Mouse (Mus musculus): ENCODE results near the gene Fam120b.
"Not testable (repeated sequence)": the region's sequence is repeated elsewhere in the genome, so short reads cannot be mapped to it uniquely, and the experiment has no call there.

Fam120b gene

DNA sequence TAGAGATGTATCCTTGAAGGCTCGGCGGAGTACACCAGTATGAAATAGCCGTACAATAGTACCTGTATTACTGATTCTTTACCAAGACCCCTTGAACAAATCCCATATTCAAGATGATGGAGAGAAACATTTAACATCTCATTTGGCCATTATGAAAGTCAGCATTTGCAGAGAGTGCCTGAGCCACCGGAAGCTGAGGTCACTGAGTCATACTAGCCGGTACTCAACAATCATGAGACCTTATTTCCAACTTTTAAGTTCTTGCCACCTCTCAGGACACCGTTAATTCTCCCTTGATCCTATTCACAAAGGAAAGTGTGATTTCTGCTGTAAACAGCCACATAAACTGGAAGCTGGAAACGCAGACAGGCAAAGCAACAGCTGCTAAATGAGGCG is 44.1 kb downstream of the Fam120b start:
- DNase-seq: no peak

- peak; percentile 19 for DNase-seq
These were observed 44.6 kb downstream of the Fam120b start for GRCm38 (mm10) chr17:15440463-15441121.

- DNase-seq: no peak
These were observed 49.4 kb downstream of the Fam120b start for GRCm38 (mm10) chr17:15445421-15445820.

DNA sequence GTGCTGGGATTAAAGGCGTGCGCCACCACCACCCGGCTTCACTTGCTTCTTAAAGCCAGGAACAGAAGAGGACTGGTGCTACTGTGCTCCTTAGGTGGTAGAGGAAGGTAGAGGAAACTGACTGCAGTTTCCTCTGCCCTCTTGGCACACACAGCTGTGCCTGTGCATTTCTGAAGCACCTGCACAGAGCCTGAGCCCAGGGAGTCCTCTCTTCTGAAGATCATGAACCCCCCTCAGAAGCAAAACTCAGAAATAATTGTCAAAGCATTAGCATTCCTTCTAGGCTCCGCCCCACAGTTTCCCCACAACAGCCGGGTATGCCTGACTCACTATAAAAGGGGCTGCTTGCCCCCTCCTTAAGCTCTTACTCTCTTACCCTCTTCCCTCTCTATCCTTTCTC is 51.8 kb downstream of the Fam120b start:
- no peak for DNase-seq

- not testable (repeated sequence) for DNase-seq
These were observed 53.1 kb downstream of the Fam120b start for GRCm38 (mm10) chr17:15449144-15449543.

DNA sequence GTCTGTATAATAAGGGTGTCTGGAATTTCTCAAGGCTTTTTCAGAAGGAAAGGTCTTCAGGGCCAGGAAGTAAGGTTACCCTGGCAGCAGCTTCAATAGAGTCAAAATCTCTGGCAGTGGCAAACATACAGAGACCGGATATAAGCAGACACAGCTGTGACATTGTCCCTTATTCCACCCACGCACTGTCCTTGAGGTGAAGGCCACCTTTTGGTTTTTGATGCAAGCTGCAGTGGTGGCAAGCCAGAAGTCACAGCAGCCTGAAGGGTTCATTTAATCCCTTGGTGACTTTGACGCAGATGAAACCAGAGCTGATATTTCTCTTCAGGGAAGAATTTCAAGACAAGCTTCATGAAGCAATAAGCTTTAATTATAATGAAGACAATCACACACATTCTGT is 53.6 kb downstream of the Fam120b start:
- DNase-seq: no peak

DNA sequence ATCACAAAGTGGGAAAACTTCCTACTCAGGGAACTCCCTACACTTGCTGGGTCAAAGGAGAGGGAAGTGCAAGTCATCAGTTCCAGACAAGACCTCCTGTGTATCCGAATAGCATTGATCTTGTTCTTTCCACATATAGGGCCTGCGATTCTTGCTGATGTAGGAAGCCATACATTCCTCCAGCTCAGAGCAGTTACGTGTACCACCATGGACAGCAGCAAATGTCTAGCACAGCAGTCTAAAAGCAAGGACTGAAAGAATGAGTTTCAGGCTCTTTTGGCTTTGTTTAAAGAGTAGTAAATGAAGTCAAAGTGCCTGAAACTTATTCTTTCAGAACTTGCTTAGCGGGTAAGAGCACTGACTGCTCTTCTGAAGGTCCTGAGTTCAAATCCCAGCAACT is 59.2 kb downstream of the Fam120b start:
- no peak for DNase-seq

- DNase-seq: no peak
These were observed 60.6 kb downstream of the Fam120b start for GRCm38 (mm10) chr17:15456595-15456994.

- DNase-seq: no peak
These were observed 63.8 kb downstream of the Fam120b start for GRCm38 (mm10) chr17:15459761-15460160.

DNA sequence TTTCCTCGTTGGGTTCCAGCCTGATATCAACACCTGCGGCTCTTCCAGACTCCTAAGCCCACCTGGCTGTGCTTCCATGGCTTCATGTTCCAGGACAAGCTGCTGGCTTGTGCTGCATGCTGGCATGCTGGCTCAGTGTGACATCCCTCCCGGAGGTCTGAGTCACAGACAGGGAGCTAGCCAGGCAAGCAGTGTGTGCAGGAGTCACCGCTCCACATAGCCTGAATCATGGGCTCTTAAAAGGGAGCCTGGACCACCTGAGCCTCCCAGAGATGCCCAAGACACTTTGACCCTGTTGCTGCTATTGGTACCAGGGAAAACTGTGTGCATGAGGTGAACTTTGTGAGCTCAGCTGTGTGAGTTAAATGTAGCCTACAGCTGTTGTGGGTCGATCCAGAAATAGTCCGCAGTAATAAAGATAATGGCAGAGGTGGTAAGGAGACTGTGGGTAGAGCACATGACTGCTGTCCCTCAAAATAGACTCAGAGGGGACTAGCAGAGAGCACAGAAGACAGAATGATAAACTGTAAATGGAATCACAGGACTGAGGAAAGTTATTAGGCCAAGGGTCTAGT is 66.0 kb downstream of the Fam120b start:
- DNase-seq: no peak

DNA sequence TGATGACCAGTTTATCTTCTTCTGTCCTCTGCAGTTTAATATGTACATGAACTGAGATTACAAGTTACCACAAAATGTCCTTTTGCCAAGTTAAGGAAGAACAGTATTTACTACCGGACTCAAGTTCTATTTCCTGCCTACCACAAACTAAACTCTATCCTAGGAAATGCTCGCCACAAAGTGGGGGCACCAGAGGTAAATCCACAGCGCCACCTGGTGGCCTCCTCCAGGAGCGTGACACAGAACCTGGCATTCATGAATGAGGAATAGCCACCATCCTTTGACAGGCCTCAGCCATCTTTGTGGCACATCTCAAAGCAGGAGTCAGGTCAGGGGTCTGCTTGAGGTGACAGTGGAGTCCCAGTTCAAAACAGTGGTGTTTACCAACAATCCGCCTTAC is 71.7 kb downstream of the Fam120b start:
- DNase-seq: peak; percentile 77

DNA sequence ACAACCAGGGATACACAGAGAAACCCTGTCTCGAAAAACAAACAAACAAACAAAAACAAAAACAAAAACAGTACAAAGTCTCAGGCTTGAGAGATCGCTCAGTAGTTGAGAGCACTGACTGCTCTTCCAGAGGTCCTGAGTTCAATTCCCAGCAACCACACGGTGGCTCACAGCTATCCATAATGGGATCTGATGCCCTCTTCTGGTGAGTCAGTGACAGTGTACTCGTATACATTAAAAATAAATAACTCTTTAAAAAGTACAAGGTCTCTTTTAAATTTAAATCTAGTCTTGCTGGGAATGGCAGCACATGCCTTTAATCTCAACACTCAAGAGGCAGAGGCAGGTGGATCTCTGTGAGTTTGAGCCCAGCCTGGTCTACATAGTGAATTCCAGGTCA is 76.7 kb downstream of the Fam120b start:
- DNase-seq: no peak

Measured in lung, postnatal 10 days (tissue).